Mouse (Mus musculus): ENCODE measurements around the gene Acr. TPM values are rescaled to one million over a fixed set of nuclear protein-coding genes. Genes with fewer than 3 reads are reported as not detected.

Acr gene
- polyA plus RNA-seq, 1 experiment from 2014 or later = 0.06 TPM

Other genes with a start within 250 kb of the Acr start
- 1.4 and 2.4 TPM in 2 replicates for gene Adm2, start 245.6 kb upstream of the Acr start, polyA plus RNA-seq (2015; fragmentation: Nextera tagmentation; extraction: Ambion mirVana)
- gene Miox, start 233.9 kb upstream of the Acr start, polyA plus RNA-seq (2015; fragmentation: Nextera tagmentation; extraction: Ambion mirVana) = 5.6 and 6.8 TPM in 2 replicates
- 26.1 and 30.2 TPM in 2 replicates for gene Lmf2, start 212.7 kb upstream of the Acr start, polyA plus RNA-seq (2015; fragmentation: Nextera tagmentation; extraction: Ambion mirVana)
- gene Ncaph2, start 212.6 kb upstream of the Acr start, polyA plus RNA-seq (2015; fragmentation: Nextera tagmentation; extraction: Ambion mirVana) = 114 and 131 TPM in 2 replicates
- 4.1 and 4.5 TPM in 2 replicates for gene Sco2, start 194.5 kb upstream of the Acr start, polyA plus RNA-seq (2015; fragmentation: Nextera tagmentation; extraction: Ambion mirVana)
- gene Tymp, start 191.3 kb upstream of the Acr start, polyA plus RNA-seq (2015; fragmentation: Nextera tagmentation; extraction: Ambion mirVana) = 0.58 and 0.62 TPM in 2 replicates
- 0.56 and 0.59 TPM in 2 replicates for gene Odf3b, start 189.0 kb upstream of the Acr start, polyA plus RNA-seq (2015; fragmentation: Nextera tagmentation; extraction: Ambion mirVana)
- not detected in 2 replicates for gene Klhdc7b, start 183.4 kb upstream of the Acr start, polyA plus RNA-seq (2015; fragmentation: Nextera tagmentation; extraction: Ambion mirVana)
- not detected in 2 replicates for gene Syce3, start 157.8 kb upstream of the Acr start, polyA plus RNA-seq (2015; fragmentation: Nextera tagmentation; extraction: Ambion mirVana)
- 1.9 and 2.5 TPM in 2 replicates for gene Cpt1b, start 142.5 kb upstream of the Acr start, polyA plus RNA-seq (2015; fragmentation: Nextera tagmentation; extraction: Ambion mirVana)
- 1.1 and 1.5 TPM in 2 replicates for gene C730034F03Rik, start 138.7 kb upstream of the Acr start, polyA plus RNA-seq (2015; fragmentation: Nextera tagmentation; extraction: Ambion mirVana)
- 0.13 TPM in 1 of 2 replicates, not detected in the other for gene Gm44502, start 138.6 kb upstream of the Acr start, polyA plus RNA-seq (2015; fragmentation: Nextera tagmentation; extraction: Ambion mirVana)
- gene Chkb, start 138.4 kb upstream of the Acr start, polyA plus RNA-seq (2015; fragmentation: Nextera tagmentation; extraction: Ambion mirVana) = 27.3 and 29.2 TPM in 2 replicates
- 0.12 and 0.14 TPM in 2 replicates for gene Mapk8ip2, start 114.4 kb upstream of the Acr start, polyA plus RNA-seq (2015; fragmentation: Nextera tagmentation; extraction: Ambion mirVana)
- gene Arsa, start 90.9 kb upstream of the Acr start, polyA plus RNA-seq (2015; fragmentation: Nextera tagmentation; extraction: Ambion mirVana) = 4.8 and 4.9 TPM in 2 replicates
- 0.23 and 0.43 TPM in 2 replicates for gene Shank3, start 68.7 kb upstream of the Acr start, polyA plus RNA-seq (2015; fragmentation: Nextera tagmentation; extraction: Ambion mirVana)
- 7.1 and 9.1 TPM in 2 replicates for gene Rabl2, start 23.6 kb downstream of the Acr start, polyA plus RNA-seq (2015; fragmentation: Nextera tagmentation; extraction: Ambion mirVana)

All from liver, embryonic 13.5 days (tissue).